Mouse (Mus musculus) neural tube, embryonic 12.5 days (tissue): ENCODE data around the gene Tbpl2. TPM values are rescaled to one million over a fixed set of nuclear protein-coding genes. Genes with fewer than 3 reads are reported as not detected.

ENCODE experiments used
- ATAC-seq: fragments of 200-750 bp; cut with Nextera tagmentation; 2 replicates; pipeline ENCODE4 v1.8.0; 2017; ENCODE audit warnings: low read depth, mild to moderate bottlenecking, moderate TSS enrichment, moderate library complexity; ENCODE audit not compliant: low FRiP score
- H3K27ac ChIP-seq: fragments of 300-500 bp; sonication (generic); 2 replicates; pipeline ENCODE4 v1.5.1; 2016
- H3K27me3 ChIP-seq: fragments of 300-500 bp; sonication (generic); replicated peaks from 2 replicates; pipeline ENCODE4 v1.6.1; 2016; ENCODE audit warnings: mild to moderate bottlenecking
- H3K36me3 ChIP-seq: fragments of 300-500 bp; sonication (generic); 2 replicates; pipeline ENCODE4 v1.6.1; 2016; ENCODE audit warnings: mild to moderate bottlenecking
- H3K4me1 ChIP-seq: fragments of 300-500 bp; sonication (generic); 2 replicates; pipeline ENCODE4 v1.6.1; 2016
- H3K4me2 ChIP-seq: fragments of 300-500 bp; sonication (generic); replicated peaks from 2 replicates; pipeline ENCODE4 v1.6.1; 2016; ENCODE audit warnings: mild to moderate bottlenecking
- H3K4me3 ChIP-seq: fragments of 300-500 bp; sonication (generic); 2 replicates; pipeline ENCODE4 v1.5.1; 2016
- H3K9ac ChIP-seq: fragments of 300-500 bp; sonication (generic); 2 replicates; pipeline ENCODE4 v1.6.1; 2016; ENCODE audit warnings: mild to moderate bottlenecking
- H3K9me3 ChIP-seq: fragments of 300-500 bp; sonication (generic); 2 replicates; pipeline ENCODE4 v1.6.1; 2016; ENCODE audit warnings: mild to moderate bottlenecking
- WGBS: fragments of 180-500 bp; shearing (Covaris S2); methylation state at CpG from one replicate; pipeline ENCODE4 v1.1.7; 2016; 5-methylcytosine and 5-hydroxymethylcytosine counted together
- polyA plus RNA-seq: library from polyadenylated mRNA; unstranded; fragments of >200 nt; fragmentation: Nextera tagmentation; extraction: Ambion mirVana; gene quantifications from 2 replicates; pipeline ENCODE4 v1.2.1, GENCODE M21; 2016

Tbpl2 gene
- not detected in 2 replicates for polyA plus RNA-seq

GRCm38 (mm10) chr2:24096495-24096894 lies at the start of gene Tbpl2:
Tbpl2 (minus strand) TSS chr2:24096595.
- Histone ChIP-seq H3K4me3 (no peak within 1 kb of the TSS), H3K36me3 (no peaks in the 10 kb centered on the region), H3K4me2 (no peak within 1 kb of the TSS), H3K27ac (no peak within 1 kb of the TSS), H3K9me3 (no peaks in the 10 kb centered on the region), H3K9ac (no peak within 1 kb of the TSS), H3K4me1 (no peaks in the 10 kb centered on the region), H3K27me3 (no peaks in the 10 kb centered on the region)
- no peak for ATAC-seq
- WGBS: 84% methylated on average over 4 of the region's 4 CpGs

GRCm38 (mm10) chr2:24134373-24134772 lies 38.0 kb upstream of the Tbpl2 start:
- no peaks in the 10 kb centered on the region for H3K4me1 ChIP-seq
- no peak overlapping the region for H3K4me3 ChIP-seq
- H3K27ac ChIP-seq: no peak overlapping the region
- 81% methylated on average over 1 of the region's 1 CpGs for WGBS
- no peak for ATAC-seq
- H3K4me2 ChIP-seq: no peak overlapping the region
- no peaks in the 10 kb centered on the region for H3K9me3 ChIP-seq
- H3K36me3 ChIP-seq: no peaks in the 10 kb centered on the region
- H3K27me3 ChIP-seq: no peaks in the 10 kb centered on the region
- no peak overlapping the region for H3K9ac ChIP-seq

- Histone ChIP-seq H3K27me3 (no peaks in the 10 kb centered on the region), H3K9me3 (no peaks in the 10 kb centered on the region; the same call in 1 of the 2 replicates), H3K36me3 (no peaks in the 10 kb centered on the region), H3K4me2 (no peak overlapping the region), H3K27ac (no peak overlapping the region), H3K9ac (no peak overlapping the region), H3K4me3 (no peak overlapping the region), H3K4me1 (no peaks in the 10 kb centered on the region)
- no peak for ATAC-seq
Observed at GRCm38 (mm10) chr2:24109085-24109484, 12.7 kb upstream of the Tbpl2 start.

- no peak for ATAC-seq
- no peaks in the 10 kb centered on the region for H3K27me3 ChIP-seq
- H3K9me3 ChIP-seq: no peaks in the 10 kb centered on the region
- H3K9ac ChIP-seq: no peak overlapping the region
- no peak overlapping the region for H3K27ac ChIP-seq
- no peak overlapping the region for H3K4me2 ChIP-seq
- 84% methylated on average over 4 of the region's 4 CpGs for WGBS
- no peaks in the 10 kb centered on the region for H3K4me1 ChIP-seq
- H3K4me3 ChIP-seq: no peak overlapping the region
- no peaks in the 10 kb centered on the region for H3K36me3 ChIP-seq
Observed at GRCm38 (mm10) chr2:24103619-24104289, 7.4 kb upstream of the Tbpl2 start.

GRCm38 (mm10) chr2:24090921-24091320 lies 5.5 kb downstream of the Tbpl2 start:
- WGBS: 89% methylated on average over 1 of the region's 1 CpGs
- H3K27ac ChIP-seq: no peak overlapping the region
- no peaks in the 10 kb centered on the region for H3K4me1 ChIP-seq
- H3K4me3 ChIP-seq: no peak overlapping the region
- H3K9me3 ChIP-seq: no peaks in the 10 kb centered on the region
- H3K4me2 ChIP-seq: no peak overlapping the region
- no peaks in the 10 kb centered on the region for H3K36me3 ChIP-seq
- no peak overlapping the region for H3K9ac ChIP-seq
- no peak for ATAC-seq
- H3K27me3 ChIP-seq: no peaks in the 10 kb centered on the region

GRCm38 (mm10) chr2:24050459-24050858 lies 45.9 kb downstream of the Tbpl2 start:
- H3K27ac ChIP-seq: no peak overlapping the region
- no peak overlapping the region for H3K4me2 ChIP-seq
- 94% methylated on average over 3 of the region's 3 CpGs for WGBS
- no peak overlapping the region for H3K4me3 ChIP-seq
- no peak overlapping the region for H3K9ac ChIP-seq
- ATAC-seq: no peak
- H3K4me1 ChIP-seq: peaks cover 5% of the 10 kb centered on the region
- H3K9me3 ChIP-seq: no peaks in the 10 kb centered on the region
- no peaks in the 10 kb centered on the region for H3K36me3 ChIP-seq
- no peaks in the 10 kb centered on the region for H3K27me3 ChIP-seq

GRCm38 (mm10) chr2:24049344-24049990 lies 46.9 kb downstream of the Tbpl2 start, which contains the start of gene Hnmt:
Hnmt (minus strand) TSS chr2:24049394.
- WGBS: 56% methylated on average over 7 of the region's 7 CpGs
- Histone ChIP-seq H3K9ac (no peak within 1 kb of the TSS), H3K4me3 (peak within 1 kb of the TSS; percentile 22)

GRCm38 (mm10) chr2:24048480-24049097 lies 47.8 kb downstream of the Tbpl2 start:
- peaks cover 5% of the 10 kb centered on the region for H3K4me1 ChIP-seq
- H3K4me3 ChIP-seq: peak overlapping the region; percentile 22
- no peak overlapping the region for H3K9ac ChIP-seq
- peak; percentile 92 for ATAC-seq
- peak overlapping the region; percentile 58 for H3K4me2 ChIP-seq
- 11% methylated on average over 16 of the region's 16 CpGs for WGBS
- no peaks in the 10 kb centered on the region for H3K9me3 ChIP-seq
- H3K36me3 ChIP-seq: no peaks in the 10 kb centered on the region
- no peaks in the 10 kb centered on the region for H3K27me3 ChIP-seq
- H3K27ac ChIP-seq: no peak overlapping the region

More at GRCm38 (mm10) chr2:24049344-24049990, 46.9 kb downstream of the Tbpl2 start, which contains the start of gene Hnmt:
- Histone ChIP-seq H3K9me3 (no peaks in the 10 kb centered on the region), H3K36me3 (no peaks in the 10 kb centered on the region), H3K4me2 (peak within 1 kb of the TSS; percentile 58), H3K4me1 (peaks cover 5% of the 10 kb centered on the region), H3K27ac (no peak within 1 kb of the TSS), H3K27me3 (no peaks in the 10 kb centered on the region)
- no peak for ATAC-seq

GRCm38 (mm10) chr2:24047551-24048479 lies 48.6 kb downstream of the Tbpl2 start:
- ATAC-seq: peak; percentile 89
- Histone ChIP-seq H3K4me3 (peak overlapping the region; percentile 22; the same call in 1 of the 2 replicates), H3K9ac (no peak overlapping the region), H3K27ac (no peak overlapping the region), H3K4me2 (peak overlapping the region; percentile 58), H3K4me1 (peaks cover 5% of the 10 kb centered on the region), H3K36me3 (no peaks in the 10 kb centered on the region), H3K9me3 (no peaks in the 10 kb centered on the region), H3K27me3 (no peaks in the 10 kb centered on the region)
- 24% methylated on average over 6 of the region's 6 CpGs for WGBS

GRCm38 (mm10) chr2:24042901-24043300 lies 53.5 kb downstream of the Tbpl2 start:
- no peak for ATAC-seq
- Histone ChIP-seq H3K9ac (no peak overlapping the region), H3K36me3 (no peaks in the 10 kb centered on the region), H3K4me1 (no peaks in the 10 kb centered on the region; the same call in 1 of the 2 replicates), H3K4me3 (no peak overlapping the region), H3K27ac (no peak overlapping the region), H3K4me2 (no peak overlapping the region), H3K9me3 (no peaks in the 10 kb centered on the region), H3K27me3 (no peaks in the 10 kb centered on the region)
- WGBS: 93% methylated on average over 1 of the region's 1 CpGs

- Histone ChIP-seq H3K9ac (no peak overlapping the region), H3K36me3 (no peaks in the 10 kb centered on the region), H3K27me3 (no peaks in the 10 kb centered on the region), H3K4me2 (no peak overlapping the region), H3K4me3 (no peak overlapping the region), H3K27ac (no peak overlapping the region), H3K4me1 (no peaks in the 10 kb centered on the region), H3K9me3 (no peaks in the 10 kb centered on the region)
- 80% methylated on average over 1 of the region's 1 CpGs for WGBS
- ATAC-seq: no peak
Observed at GRCm38 (mm10) chr2:24040531-24040930, 55.9 kb downstream of the Tbpl2 start.
